Mouse (Mus musculus): Measurements from ENCODE around the gene Dmac2.

DNA sequence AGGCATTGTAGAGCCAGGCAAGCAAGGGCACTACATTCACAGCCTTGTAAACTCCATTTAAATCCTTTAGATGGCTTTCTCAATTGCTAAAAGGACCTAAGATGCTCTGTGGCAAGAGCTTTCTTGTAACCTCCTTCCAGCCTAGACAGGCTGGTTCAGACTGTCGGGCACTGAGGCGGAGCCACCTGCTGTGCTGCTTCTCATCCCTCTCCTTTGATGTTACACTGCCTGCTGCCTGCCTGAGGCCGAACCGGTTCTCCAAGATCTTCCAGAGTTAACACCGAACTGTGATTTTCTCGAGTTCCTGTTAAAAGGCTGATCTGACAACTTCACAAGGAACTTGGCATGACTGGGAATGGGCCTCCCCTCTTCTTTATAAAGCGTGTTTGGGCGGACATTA, 43.3 kb upstream of the Dmac2 start:
- no peak for TF ChIP-seq CTCF (IDR thresholded peaks at IDR 0.05; ENCODE audit: extremely low read depth, insufficient read depth, low read length)
- TF ChIP-seq POLR2A (IDR thresholded peaks at IDR 0.05; ENCODE audit: extremely low read depth, insufficient read depth, low read length), result no peak
